Mouse (Mus musculus) testis, postnatal 10 days (tissue): ENCODE data around the gene Tsx.
A peak's percentile ranks its signal among the peaks of the same experiment; 100 is the strongest.
"Not testable (repeated sequence)": the region's sequence is repeated elsewhere in the genome, so short reads cannot be mapped to it uniquely, and the experiment has no call there.

ENCODE experiments used
- DNase-seq: peaks from one replicate; pipeline ENCODE4 v3.0.0; 2021; ENCODE audit warnings: low spot score

The Tsx gene

DNA sequence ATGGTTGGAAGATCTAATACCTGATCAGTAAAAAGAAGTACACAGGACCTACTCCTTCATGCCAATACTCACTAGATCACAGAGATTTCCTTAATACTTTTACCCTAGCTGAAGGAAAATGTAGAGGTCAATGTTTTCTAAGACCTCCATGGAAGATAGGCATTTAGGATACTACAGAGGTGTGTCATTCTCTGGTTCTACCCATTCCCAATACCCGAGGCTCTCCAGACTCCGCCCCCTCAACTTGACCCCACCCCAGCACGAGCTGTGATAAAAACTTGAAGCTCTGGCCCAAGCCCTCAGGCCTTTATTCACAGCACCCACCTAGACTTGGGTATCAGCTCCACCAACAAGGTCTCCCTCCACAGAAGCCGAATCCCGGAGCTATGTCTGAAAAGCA, at the start of gene Tsx:
TSS of gene Tsx (plus strand) at position 301 of the 400 bp plus-strand sequence.
- DNase-seq = no peak

DNA sequence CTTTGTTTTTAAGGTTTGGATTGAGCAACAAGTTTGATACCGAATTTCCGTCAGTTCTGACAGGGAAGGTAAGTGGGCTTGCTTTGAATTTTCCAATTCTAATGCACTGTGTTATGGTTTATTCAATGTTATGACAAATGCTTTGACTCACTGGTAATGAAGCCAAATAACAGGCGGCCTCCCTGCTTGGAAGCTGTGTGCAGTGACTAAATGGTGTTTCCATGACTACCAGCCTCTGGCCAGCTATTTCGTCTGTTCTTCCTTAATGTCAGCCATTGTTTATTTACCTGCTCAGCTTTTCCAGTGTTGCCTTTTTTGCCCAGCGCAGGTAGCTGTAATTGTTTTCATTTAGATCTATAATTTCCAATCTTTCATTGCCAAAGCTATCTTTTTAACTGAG, 48.1 kb upstream of the Tsx start:
- no peak for DNase-seq

DNA sequence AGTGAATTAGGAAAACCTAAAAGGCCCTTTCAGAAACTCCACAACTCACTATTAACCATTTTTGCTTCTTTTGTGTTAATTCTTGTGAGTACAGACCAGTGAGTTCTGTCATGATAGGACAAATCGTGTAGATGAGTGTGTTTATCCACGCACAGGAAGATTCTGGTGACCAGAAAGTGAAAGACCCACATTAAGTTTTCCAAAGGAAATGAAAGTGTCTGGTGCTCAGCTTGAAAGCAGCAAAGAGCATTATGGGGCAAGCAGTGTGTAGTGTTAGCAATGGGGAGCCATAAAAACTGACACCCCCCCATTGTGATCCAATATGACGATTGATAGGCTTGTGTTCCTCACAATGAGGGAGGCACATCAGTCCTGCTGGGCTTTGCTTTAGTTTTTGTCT, 45.6 kb upstream of the Tsx start:
- no peak for DNase-seq

DNA sequence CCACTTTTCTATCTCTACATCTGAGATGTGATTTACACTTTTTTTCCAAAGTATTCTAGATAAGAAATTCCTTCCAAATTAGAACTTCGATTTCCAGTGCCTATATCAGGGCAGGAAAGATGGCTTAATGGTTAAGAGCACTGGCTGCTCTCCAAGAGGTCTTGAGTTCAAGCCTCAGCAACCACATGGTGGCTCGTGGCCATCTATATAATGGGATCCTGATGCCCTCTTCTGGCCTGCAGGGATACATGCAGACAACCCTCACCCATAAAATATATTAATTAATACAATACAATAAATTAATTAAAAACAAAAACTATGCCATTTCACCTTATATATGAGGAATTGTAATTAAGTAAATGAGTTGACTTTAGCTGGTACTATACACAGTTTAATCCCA, 43.0 kb upstream of the Tsx start:
- no peak for DNase-seq

DNA sequence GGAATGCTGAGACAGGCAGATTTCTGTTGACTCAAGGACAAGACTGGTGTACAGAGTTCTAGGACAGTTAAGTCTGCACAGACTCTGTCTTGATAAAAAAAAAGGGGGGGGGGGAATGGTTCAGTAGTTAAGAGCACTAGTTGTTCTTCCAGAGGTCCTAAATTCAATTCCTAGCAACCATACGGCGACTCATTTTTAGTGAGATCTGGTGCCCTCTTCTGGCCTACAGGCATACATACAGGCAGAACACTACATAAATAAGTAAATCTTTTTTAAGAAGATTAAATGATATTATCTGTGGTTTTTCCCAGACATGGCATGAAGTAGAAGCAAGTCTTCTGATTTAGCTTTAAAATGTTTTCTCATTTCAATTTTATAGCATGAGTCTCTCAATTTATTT, 42.6 kb upstream of the Tsx start:
- DNase-seq = no peak

DNA sequence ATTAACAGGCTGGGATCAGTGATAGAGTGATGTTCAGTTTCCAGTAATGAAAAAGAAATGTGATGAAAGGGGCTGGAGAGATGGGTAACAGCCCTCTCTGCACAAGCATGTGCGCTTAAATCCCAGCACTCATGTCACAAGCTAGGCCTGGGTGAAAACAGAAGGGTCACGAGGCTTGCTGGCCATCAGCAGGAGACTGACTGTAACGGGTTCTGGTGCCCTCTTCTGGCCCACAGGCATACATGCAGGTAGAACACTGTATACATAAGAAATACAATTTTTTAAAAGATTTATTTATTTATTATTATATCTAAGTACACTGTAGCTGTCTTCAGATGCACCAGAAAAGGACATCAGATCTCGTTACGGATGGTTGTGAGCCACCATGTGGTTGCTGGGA, 40.0 kb upstream of the Tsx start:
- peak; percentile 47 for DNase-seq

DNA sequence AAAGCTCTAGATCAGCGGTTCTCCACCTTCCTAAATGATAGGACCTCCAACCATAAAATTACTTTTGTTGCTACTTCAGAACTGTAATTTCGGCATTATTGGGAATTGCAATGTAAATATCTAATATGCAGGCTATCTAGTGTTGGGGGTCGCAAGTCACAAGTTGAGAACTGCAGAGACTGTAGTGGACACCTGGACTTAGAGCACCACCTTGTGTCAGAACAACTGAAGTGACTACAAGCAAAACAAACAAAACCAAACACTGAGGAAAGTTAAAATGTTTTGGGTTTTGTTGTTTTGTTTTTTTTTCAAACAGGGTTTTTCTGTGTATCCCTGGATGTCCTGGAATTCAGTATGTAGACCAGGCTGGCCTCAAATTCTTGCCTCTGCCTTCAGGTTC, 29.7 kb upstream of the Tsx start:
- DNase-seq = no peak

DNA sequence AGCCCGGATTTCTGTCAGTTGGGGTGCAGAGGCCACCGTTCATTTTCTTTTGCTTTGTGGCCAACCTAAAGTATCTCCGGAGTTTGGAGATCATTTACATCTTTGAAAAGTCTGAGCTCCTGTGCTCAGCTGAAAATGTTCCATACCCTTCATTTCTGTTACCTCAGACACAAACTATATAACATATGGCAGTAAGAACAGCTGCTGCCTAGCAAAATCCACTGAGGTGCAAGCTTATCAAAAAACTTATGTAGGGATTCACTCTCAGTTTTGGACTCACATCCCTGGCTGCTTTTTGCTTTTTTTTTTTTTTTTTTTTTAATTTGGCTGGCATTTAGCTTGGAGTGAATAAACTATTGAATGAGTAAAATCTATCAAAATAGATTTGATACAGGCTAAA, 26.1 kb upstream of the Tsx start:
- no peak for DNase-seq

DNA sequence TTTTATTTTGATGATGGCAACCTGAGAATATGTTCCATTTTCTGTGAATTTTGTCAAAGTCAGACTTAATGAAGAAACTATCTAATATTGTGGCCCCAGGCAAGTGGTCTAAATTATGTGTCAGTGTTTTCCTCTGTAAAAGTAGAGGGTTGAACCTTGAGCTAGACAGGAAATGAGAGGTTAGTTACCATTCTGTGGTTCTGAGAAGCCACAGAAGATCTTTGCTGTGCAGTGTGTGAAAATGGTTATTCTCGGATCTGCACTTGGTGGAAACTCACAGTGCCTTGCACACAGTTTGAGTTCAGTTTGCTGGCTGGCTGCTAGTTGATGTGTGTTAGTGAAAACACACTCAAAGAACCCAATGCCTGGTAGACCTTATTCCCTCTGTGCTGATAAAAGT, 20.4 kb upstream of the Tsx start:
- DNase-seq = no peak

DNA sequence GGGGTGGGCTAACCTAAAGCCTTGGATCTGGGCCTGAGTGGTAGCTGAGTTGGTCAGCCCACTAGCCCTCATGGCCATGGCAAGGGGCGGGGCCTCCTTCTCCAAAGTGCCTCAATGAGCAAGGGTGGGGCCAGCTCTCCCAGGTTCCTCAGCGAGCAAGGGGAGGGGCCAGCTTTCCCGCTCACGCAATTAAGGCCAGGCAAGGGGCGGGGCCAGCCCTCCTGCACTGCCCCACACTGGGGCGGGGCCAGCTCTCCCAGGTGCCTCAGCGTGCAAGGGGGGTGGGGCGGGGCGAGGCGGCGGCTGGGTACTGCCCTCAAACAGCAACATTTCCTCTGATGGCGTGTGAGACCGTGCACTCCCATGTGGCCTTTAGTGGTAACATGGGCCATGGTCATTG, 9.2 kb upstream of the Tsx start:
- peak; percentile 43 for DNase-seq

DNA sequence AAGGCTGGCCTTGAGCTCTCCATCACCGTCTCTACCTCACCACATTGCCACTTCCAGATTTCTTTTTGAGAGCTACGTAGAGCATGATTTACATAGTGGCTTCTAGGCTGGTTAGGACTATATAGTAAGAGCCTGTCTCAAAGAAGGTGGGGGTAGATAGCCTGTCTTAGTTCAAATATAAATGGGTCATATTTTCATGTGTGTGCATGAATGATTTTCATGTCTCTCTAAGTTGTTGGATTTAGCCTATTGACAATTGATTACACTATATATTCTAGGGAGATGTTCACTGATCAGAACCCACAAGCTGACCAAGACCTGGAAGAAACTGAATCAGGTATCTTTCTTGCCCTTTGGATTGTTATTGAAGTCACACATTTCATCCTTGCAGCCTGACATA, 7.4 kb downstream of the Tsx start, which contains the start of gene Gm26992:
TSS of gene Gm26992 (plus strand) at position 301 of the 400 bp plus-strand sequence.
- DNase-seq = no peak

DNA sequence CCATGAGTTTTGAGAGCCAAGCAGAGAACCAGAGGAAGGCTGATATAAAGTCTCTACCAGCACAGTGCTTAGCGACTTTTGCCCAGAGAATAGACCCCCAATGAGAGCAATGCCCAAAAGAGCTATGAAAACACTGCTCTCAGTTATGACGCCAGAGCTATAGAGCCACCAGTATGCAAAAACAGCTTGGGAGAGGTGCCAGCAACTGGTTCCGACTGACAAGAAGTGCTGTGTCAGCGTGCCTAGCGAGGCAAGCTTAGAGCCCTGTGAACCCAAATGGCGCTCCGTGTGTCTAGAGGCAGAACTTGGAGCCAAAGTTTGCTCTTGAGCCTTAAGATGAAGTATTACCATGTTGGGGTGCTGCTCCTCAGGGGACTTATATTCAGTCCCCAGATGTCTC, 13.4 kb downstream of the Tsx start:
- no peak for DNase-seq

DNA sequence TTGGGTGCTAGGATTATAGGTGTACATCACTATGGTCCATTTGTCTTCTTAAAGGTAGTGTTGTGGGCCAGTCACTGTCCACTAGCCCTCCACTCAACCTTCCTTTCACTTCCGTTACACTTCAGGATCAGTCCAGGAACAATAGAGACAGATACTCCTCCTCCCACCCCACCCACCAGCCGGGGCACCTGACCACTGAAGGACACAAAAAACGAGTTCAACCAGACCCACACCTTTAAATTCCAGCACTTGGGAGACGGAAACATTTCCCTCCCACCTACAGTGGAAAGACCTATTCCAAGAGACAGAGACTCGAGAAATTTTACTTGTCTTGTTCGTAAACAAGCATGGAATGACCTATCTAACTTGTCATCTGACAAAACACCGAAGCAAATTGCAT, 18.0 kb downstream of the Tsx start:
- no peak for DNase-seq

DNA sequence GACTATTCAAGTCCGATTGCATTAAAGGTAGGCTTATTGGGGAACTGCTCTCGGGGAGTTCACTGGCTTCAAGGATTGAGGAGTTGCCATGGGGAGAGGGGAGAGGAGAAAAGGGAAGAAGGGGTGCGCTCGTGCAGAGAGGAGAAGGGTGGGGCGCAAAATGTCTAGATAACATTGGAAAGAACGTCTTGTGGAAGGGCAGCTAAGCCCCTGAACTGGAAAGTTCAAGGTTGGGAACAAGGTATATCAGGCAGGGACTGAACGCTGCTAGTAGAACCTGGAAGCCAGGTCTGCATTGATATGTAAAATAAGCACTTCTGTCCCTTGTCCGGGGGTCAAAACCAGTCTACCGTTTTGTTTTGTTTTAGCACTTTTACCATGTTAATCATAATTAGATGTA, 23.8 kb downstream of the Tsx start:
- DNase-seq = no peak

DNA sequence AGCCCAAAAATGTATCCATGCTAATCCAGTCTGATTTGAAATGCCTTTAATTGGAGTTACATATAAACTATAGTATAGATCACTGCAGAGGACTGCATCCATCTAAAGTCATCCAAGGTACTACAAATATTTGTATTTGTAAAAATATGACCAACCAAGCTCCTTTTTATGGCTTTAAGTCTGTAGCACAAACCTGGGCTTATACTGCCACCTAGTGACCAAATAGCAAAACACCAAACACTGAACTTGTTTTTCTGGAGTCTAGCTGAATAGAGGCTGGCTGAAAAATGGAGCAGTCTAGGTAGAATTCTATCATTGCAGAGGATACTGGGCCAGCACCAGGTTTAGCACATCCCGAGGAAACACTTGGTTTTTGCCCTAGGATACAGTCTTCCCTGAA, 26.5 kb downstream of the Tsx start:
- no peak for DNase-seq

DNA sequence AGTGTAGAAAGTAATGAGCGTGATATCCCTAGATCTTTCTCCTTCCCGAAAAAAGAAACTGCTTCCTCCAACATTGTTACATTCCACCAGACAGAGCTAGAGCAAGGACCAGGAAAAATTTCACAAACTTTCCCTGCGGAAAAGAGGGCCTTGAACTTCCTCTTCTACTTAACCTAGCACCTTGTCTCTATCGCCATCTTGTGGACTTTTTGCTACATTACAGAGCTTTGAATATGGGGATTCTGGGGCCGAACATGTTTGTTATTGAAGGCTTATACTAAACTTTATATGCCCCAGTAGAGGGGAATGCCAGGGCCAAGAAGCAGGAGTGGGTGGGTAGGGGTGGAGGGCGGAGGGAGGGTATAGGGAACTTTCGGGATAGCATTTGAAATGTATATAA, 29.5 kb downstream of the Tsx start:
- DNase-seq = no peak

DNA sequence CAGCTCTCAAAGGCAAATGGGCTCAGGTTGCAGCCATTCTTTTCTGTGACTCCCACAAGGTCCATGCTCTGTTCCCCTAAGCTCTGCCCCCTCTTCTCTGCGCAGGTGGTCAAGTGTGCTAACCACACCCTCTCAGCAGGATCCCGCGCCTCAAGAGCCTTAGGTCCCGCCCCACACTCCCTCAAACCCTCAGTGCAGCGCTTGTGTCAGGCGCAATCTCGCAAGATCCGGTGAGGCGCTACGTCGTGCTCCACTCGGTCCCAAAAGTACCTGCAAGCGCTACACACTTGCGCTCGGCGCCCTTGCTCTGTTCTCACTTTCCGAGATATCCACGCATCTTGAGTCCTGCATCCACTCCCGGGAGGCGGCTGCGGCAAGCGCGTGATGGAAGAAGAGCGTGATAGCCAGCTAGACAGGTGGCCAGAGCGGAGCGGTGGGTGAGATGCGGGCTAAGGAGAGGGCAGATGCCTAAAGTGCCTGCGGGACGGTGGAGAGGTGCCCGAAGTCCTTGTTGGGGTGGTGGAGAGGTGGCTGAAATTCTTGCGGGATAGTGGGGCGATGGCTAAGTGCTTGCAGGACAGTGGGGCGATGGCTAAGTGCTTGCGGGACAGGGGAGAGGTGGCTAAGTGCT, 33.4 kb downstream of the Tsx start:
- peak; percentile 39 for DNase-seq

DNA sequence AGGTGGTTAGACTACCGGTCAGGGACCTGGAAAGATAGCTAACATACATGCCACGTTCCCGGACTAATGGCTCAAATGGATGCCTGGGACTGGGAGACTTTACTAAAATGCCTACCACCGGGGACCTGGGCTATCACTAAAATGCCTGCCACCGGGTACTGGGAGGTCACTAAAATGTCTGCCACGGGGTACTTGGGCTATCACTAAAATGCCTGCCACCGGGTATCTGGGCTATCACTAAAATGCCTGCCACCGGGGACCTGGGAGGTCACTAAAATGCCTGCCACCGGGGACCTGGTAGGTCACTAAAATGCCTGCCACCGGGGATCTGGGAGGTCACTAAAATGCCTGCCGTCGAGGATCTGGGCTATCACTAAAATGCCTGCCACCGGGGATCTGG, 34.2 kb downstream of the Tsx start:
- DNase-seq = not testable (repeated sequence)

DNA sequence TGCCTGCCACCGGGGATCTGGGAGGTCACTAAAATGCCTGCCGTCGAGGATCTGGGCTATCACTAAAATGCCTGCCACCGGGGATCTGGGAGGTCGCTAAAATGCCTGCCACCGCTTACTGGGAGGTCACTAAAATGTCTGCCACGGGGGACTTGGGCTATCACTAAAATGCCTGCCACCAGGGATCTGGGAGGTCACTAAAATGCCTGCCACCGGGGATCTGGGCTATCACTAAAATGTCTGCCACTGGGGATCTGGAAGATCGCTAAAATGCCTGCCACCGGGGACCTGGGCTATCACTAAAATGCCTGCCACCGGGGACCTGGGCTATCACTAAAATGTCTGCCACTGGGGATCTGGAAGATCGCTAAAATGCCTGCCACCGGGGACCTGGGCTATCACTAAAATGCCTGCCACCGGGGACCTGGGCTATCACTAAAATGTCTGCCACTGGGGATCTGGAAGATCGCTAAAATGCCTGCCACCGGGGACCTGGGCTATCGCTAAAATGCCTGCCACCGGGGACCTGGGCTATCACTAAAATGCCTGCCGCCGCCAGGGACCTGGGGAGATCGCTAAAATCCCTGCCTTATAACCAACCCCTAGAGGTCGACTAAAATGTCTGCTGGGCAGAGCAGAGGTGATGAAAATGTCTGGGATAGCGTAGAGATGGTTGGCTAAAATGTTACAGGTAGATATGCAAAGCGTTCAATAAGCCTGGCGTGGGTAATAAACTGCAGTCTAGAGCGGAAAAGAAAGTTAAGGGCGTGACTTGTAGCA, 34.9 kb downstream of the Tsx start:
- DNase-seq = not testable (repeated sequence)

DNA sequence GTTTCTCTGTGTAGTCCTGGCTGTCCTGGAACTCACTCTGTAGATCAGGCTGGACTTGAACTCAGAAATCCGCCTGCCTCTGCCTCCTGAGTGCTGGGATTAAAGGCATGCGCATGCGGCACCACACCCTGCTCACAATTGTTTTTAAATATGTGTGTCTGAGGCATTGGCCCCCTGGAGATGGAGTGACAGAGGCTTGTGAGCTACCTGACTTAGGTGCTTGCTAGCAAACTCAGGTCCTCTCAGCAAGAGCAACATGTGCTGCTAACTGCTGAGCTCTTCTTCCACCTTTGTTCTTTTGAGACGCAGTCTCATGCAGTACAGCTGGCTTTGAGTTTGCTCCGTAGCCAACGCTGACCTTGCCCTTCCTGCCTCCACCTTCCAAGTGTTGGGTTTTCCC, 38.5 kb downstream of the Tsx start:
- DNase-seq = no peak

DNA sequence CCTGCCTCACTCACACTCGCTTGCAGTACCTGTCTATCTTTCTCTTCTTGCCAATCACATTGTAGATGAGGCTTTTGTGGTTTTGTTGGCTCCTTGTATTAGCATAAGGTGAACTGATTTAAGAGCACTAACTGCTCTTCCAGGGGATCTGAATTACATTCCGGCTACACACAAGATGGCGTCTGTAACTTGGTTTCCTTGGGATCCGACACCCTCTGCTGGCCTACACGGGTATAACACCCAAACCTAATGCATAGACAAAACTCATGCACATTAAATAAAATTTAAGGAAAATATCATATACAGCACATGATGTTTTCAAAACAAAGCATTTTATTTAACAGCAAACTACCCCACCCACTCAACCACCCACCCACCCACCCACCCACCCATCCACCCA, 45.8 kb downstream of the Tsx start:
- DNase-seq = no peak

DNA sequence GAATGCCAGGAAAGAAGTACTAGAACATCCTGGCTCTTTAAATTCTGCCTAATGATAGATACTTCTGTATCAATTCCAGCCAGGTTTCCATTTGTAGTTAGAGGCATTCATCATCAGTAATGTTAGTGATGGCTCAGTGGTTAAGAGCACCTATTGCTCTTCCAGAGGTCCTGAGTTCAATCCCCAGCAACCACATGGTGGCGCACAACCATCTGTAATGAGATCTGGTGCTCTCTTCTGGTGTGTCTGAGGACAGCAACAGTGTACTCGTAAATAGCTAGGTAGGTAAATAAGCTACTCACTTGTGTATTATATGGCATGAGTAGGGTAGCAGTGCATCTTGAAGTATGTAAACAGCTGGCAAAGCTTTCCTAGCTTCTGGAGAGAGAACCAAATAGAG, 54.7 kb downstream of the Tsx start:
- no peak for DNase-seq

DNA sequence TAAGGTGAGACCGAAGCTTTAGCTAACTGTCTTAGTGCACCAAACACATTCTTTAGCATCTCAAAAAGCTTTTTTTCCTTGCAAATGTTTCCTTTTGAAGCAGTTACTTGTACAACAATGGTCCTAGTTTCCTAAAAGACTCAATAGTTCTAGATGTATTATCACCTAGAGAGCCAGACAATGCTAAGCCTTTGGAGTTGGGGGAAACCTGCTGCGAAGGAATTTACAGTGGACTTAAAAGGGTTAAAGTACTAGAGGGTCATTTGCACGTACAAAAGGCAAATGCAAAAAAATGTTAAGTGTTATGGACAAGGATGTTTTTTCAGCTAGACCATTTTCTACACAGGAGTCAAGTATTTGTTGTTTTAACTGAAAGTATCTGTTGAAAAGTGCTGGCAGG, 58.1 kb downstream of the Tsx start:
- no peak for DNase-seq
